ENCODE assay signal across 11 mouse cellular contexts in the genomic region with DNA sequence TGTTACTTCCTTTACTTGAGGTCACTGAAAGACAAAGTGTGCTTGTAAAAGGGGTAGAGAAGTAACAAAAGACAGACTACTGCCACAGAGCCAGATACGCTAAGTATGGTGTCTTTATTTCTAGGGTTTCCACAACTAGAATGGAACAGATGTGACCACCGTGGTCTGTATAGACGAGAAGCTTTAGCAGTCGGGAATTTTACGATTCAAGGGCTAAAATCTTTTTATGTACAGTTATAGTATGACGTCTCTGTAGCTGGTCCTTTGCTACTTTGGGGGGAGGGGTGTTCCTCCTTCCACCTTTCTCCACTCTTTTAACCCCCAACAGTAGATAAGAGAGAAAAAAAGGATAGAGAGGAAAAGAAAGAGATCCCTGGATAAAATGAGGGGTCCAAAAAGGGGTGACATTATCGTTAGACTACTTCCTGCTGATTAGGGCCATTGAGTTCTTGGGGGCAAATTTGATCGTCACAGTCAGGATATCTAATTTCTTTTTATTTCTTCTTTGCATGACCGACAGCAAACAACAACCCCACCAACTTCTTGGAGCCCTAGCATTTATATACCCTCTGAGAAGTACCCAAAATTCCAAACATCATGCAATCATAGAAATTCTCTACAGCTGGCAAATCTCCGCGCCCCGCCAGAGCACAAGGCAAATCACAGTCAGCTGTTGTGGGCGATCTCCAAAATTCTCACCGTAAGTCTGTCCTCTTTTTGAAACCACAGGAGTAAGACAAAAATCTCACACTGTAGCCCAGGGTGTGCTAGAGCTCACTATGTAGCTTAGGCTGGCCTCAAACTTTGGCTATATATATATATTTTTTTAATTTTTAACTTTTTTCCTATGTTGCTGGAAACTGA. TPM values are rescaled to one million over a fixed set of nuclear protein-coding genes. Genes with fewer than 3 reads are reported as not detected.
A peak's percentile ranks its signal among the peaks of the same experiment; 100 is the strongest.
DNase-seq lines count a peak whose midpoint lies in the region; ATAC-seq and TF ChIP-seq lines count a peak whose summit lies in the region.
"Had no signal": no experiment of that assay in that cellular context is flagged by ENCODE, and none has a peak within 500 bp of the region (broad histone marks: within the 10 kb centered on the region; RNA-seq: fewer than 3 reads in every experiment).

No protein-coding gene starts in this region.

- no peak for TF ChIP-seq POLR2A in bone marrow, adult 2 months (IDR thresholded peaks at IDR 0.05; ENCODE audit: borderline replicate concordance, control insufficient read depth, low read depth, low read length)

- H3K36me3 ChIP-seq in lung, embryonic 14.5 days (ENCODE audit: insufficient read depth) = no peaks in the 10 kb centered on the region
- H3K36me3 ChIP-seq in intestine, embryonic 15.5 days = no peaks in the 10 kb centered on the region
- H3K36me3 ChIP-seq: forebrain, embryonic 12.5 days; hindbrain, embryonic 15.5 days; neural tube, embryonic 12.5 days had no signal

- H3K4me1 ChIP-seq in lung, embryonic 14.5 days (ENCODE audit: insufficient read depth) = peaks cover 9% of the 10 kb centered on the region; the same call in 1 of the 2 replicates
- H3K4me1 ChIP-seq in bone marrow, adult 2 months (ENCODE audit: control insufficient read depth, insufficient read depth, low read length) = no peaks in the 10 kb centered on the region; the same call in 1 of the 2 replicates
- H3K4me1 ChIP-seq in intestine, embryonic 15.5 days (replicated peaks) = peaks cover 14% of the 10 kb centered on the region; the same call in 1 of the 2 replicates

- H3K27me3 ChIP-seq in lung, embryonic 14.5 days (ENCODE audit: insufficient read depth, low read length) = no peaks in the 10 kb centered on the region
- no peaks in the 10 kb centered on the region for H3K27me3 ChIP-seq in intestine, embryonic 15.5 days (replicated peaks)

- peak overlapping the region; percentile 85 for H3K4me2 ChIP-seq in lung, embryonic 14.5 days
- H3K4me2 ChIP-seq in intestine, embryonic 15.5 days (replicated peaks) = peak overlapping the region; percentile 84

- H3K27ac ChIP-seq in lung, embryonic 14.5 days (ENCODE audit: low read depth) = peak overlapping the region; percentile 75
- peak overlapping the region; percentile 90; the same call in 1 of the 2 replicates for H3K27ac ChIP-seq in bone marrow, adult 2 months (ENCODE audit: control insufficient read depth, insufficient read depth, low read depth, low read length, poor library complexity)
- 0 out of 2 replicates have a peak overlapping the region, but pooled peaks have one; percentile 77 for H3K27ac ChIP-seq in intestine, embryonic 15.5 days
- H3K27ac ChIP-seq: forebrain, embryonic 12.5 days; hindbrain, embryonic 15.5 days; neural tube, embryonic 12.5 days had no signal

- no peak for TF ChIP-seq CTCF in lung, embryonic 14.5 days (IDR thresholded peaks at IDR 0.05; ENCODE audit: low read depth)
- no peak for TF ChIP-seq CTCF in bone marrow, adult 2 months (IDR thresholded peaks at IDR 0.05; ENCODE audit: control insufficient read depth, insufficient read depth, low read length)

- no peaks in the 10 kb centered on the region for H3K9me3 ChIP-seq in lung, embryonic 14.5 days (ENCODE audit: low read depth, low read length)
- H3K9me3 ChIP-seq in intestine, embryonic 15.5 days = no peaks in the 10 kb centered on the region
- H3K9me3 ChIP-seq: forebrain, embryonic 12.5 days; hindbrain, embryonic 15.5 days; neural tube, embryonic 12.5 days had no signal

- 73% methylated on average over 14 of the region's 14 CpGs for WGBS in lung, embryonic 14.5 days
- WGBS in bone marrow, adult 2 months = 30% methylated on average over 14 of the region's 14 CpGs
- WGBS in intestine, embryonic 15.5 days = 64% methylated on average over 14 of the region's 14 CpGs

- no peak overlapping the region for H3K4me3 ChIP-seq in lung, embryonic 14.5 days (ENCODE audit: low read depth, low read length)
- H3K4me3 ChIP-seq in bone marrow, adult 2 months (replicated peaks; ENCODE audit: control insufficient read depth, low read depth, low read length) = peak overlapping the region; percentile 76
- no peak overlapping the region for H3K4me3 ChIP-seq in intestine, embryonic 15.5 days (replicated peaks)

- no peak for ATAC-seq in lung, embryonic 14.5 days (ENCODE audit: insufficient read depth)
- ATAC-seq in intestine, embryonic 15.5 days = no peak

- no peak for DNase-seq in lung, embryonic 14.5 days
- DNase-seq in lung, postnatal 36 days = no peak
- peak; percentile 18 to 40 for DNase-seq in natural killer cell, adult 2 months (ENCODE audit: low spot score in 2 of 2)
- no peak for DNase-seq in urinary bladder, adult 18-20 months (ENCODE audit: low spot score in 2 of 2)
- no peak for DNase-seq in adrenal gland, adult 8-10 months
- DNase-seq: cerebellum, adult 9-10 months had no signal

- H3K9ac ChIP-seq in lung, embryonic 14.5 days = no peak overlapping the region
- no peak overlapping the region for H3K9ac ChIP-seq in intestine, embryonic 15.5 days
- H3K9ac ChIP-seq: hindbrain, embryonic 15.5 days had no signal

RNA-seq across cellular contexts. Expression of a gene that starts 0.8 kb away (rescaled TPM):
- 291 and 336 TPM in 2 replicates for polyA plus RNA-seq in lung, embryonic 14.5 days (2014; fragmentation: Nextera tagmentation; extraction: Ambion mirVana)
- 70.4 and 92.1 TPM in 2 replicates for polyA plus RNA-seq in bone marrow, adult 2 months (2011; ENCODE audit: insufficient read depth, insufficient read length, low replicate concordance, missing spikeins)
- 307 and 411 TPM in 2 replicates for polyA plus RNA-seq in intestine, embryonic 15.5 days (2015; fragmentation: Nextera tagmentation; extraction: Ambion mirVana)
- 100 to 1,000 TPM; 321 to 460 (median 353) TPM for total RNA-seq in adrenal gland, adult 8-10 months (2022)

Comparison
In these comparisons a context has a peak if more than half of its experiments do, and no peak if none do; other contexts are left out.
1. DNase-seq: peak in natural killer cell, adult 2 months (2 of 2); none in lung, embryonic 14.5 days (single experiment), lung, postnatal 36 days (single experiment), urinary bladder, adult 18-20 months (0 of 2) and adrenal gland, adult 8-10 months (single experiment).
2. Peak in every context shown above with its lines, with median percentiles within 50 percentile points of each other: H3K27ac ChIP-seq.